Mouse (Mus musculus) embryonic stem cell, embryonic (primary cell): Measurements from ENCODE around the gene Gcnt3.

Experiments used
- CTCF ChIA-PET, 4 experiments: fragments of 300-600 bp in 2 of 4; fragments of 350-600 bp in 2 of 4; sonication (Branson Sonifier 250); formaldehyde crosslinking; loops; one replicate each; lab custom pipeline; 2022; ENCODE audit warnings: inconsistent platforms in 2 of 4; lab: Charles Lee
- POLR2A ChIA-PET, 4 experiments: fragments of 300-600 bp in 2 of 4; fragments of 350-600 bp in 2 of 4; sonication (Branson Sonifier 250); formaldehyde crosslinking; loops; one replicate each; lab custom pipeline; 2022; ENCODE audit warnings: antibody characterized with exemption in 4 of 4, inconsistent platforms in 1 of 4; lab: Charles Lee

Gcnt3 gene

DNA sequence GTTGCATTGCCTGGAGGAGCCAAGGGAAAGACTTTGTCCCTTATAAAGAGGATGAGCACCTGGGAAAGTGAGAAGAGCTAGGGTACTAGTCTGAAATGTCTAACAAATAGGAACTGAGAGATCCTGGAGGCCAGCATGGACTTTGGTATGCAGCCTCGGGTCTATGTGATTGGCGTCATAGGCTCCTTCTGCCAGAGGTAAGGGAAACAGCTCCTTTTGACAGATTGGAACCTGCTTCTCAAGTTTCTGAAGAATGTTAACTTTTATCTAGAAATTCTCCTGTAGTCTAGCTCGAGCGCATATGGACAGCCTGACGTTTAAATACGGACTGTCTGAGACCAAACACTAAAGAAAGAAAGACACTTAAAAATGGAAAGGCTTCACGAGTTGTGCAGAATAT lies at the start of gene Gcnt3:
Gcnt3 (minus strand) TSS at position 101 of the 400 bp plus-strand sequence.
- ChIA-PET CTCF (no interaction called here), POLR2A (interaction anchor here in 2 of 4 experiments (0.6 to 3.1 kb wide), 5 partner anchors 8 to 19 kb away, joined by 4 to 22 read pairs (median 7); no protein-coding TSS in a partner anchor)

DNA sequence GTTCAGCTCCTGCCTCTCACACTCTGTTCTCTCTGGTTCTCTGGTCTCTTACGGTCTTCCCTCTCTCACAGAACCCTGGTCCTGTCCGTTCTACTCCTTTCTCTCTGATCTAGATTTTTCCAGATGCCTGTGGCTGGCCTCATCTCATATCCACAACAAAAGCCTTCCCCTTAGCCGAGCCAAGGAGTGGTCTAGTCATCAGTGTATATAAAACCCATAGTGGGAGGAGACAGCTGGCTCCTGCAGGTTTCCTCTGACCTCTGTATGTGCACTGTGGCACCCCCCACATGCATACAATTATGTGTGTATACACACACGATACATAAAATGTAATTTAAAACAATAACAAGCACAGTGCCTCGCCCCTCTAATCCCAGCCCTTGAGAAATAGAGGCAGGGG lies 49.5 kb upstream of the Gcnt3 start:
- ChIA-PET CTCF (interaction anchor here in 2 of 4 experiments (0.6 to 1.9 kb wide), 3 partner anchors 22 to 34 kb away, joined by 3 to 4 read pairs (median 3); no protein-coding TSS in a partner anchor), POLR2A (interaction anchor here (0.5 to 3.5 kb wide), 62 partner anchors 9 to 804 kb away, joined by 3 to 35 read pairs (median 4); partner anchors contain the start of genes Sltm (in 2 of the 4), Ccnb2 (in 1 of the 4), Fam81a (in 1 of the 4) and Gtf2a2 (in 1 of the 4))

DNA sequence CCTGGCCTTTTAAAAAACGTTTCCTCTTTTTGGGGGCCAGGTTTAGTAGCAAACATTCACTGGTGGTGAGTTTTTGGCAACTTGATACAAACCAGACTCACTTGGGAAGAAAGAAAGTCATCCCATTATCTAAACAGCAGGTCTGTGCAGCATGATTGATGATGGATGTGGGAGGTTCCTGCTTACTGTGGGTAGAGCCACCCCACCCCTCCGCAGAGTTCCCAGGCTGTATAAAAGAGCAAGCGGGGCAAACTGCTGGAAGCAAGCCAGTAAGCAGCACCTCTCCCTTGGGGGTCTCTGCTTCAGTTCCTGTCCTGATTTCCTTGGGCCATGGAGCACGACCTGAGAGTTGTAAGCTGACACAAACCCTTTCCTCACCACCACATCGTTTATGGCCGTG lies 48.2 kb upstream of the Gcnt3 start:
- ChIA-PET CTCF (interaction anchor here in 2 of 4 experiments (0.6 to 1.9 kb wide), 2 partner anchors 19 to 32 kb away, joined by 4 to 8 read pairs; no protein-coding TSS in a partner anchor), POLR2A (interaction anchor here in 3 of 4 experiments (0.7 to 3.5 kb wide), 18 partner anchors 10 to 456 kb away, joined by 3 to 35 read pairs (median 5); partner anchors contain the start of genes Ccnb2 (in 1 of the 3) and Sltm (in 1 of the 3))

DNA sequence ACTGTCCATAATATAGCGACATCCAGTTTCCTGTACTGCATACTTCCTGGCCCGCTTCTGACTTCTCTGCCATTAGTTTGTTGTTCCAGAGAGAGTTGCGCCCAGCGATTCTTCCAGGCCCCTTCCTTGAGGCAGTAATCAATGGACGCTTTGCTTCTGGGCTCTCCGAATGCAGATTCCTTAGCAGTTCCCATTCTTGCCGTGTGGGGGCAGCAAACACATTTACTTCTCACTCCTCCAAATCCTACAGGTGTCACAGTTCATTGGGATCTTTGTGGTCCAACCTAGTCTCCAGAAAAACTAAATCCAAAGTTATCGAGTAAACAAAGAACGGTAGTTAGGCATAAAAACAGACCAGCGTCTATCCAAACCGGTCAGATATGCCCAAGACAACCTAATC lies 46.2 kb upstream of the Gcnt3 start:
- POLR2A ChIA-PET: interaction anchor here in 3 of 4 experiments (0.6 to 2.1 kb wide), 23 partner anchors 9 to 572 kb away, joined by 3 to 7 read pairs (median 3); partner anchors contain the start of genes Gtf2a2 (in 2 of the 3), Gm10642 (in 1 of the 3) and Sltm (in 1 of the 3)
- CTCF ChIA-PET: interaction anchor here (0.6 to 2.3 kb wide), 12 partner anchors 13 to 403 kb away, joined by 3 to 11 read pairs (median 3); partner anchors contain the start of gene Gtf2a2 (in 1 of the 4)

DNA sequence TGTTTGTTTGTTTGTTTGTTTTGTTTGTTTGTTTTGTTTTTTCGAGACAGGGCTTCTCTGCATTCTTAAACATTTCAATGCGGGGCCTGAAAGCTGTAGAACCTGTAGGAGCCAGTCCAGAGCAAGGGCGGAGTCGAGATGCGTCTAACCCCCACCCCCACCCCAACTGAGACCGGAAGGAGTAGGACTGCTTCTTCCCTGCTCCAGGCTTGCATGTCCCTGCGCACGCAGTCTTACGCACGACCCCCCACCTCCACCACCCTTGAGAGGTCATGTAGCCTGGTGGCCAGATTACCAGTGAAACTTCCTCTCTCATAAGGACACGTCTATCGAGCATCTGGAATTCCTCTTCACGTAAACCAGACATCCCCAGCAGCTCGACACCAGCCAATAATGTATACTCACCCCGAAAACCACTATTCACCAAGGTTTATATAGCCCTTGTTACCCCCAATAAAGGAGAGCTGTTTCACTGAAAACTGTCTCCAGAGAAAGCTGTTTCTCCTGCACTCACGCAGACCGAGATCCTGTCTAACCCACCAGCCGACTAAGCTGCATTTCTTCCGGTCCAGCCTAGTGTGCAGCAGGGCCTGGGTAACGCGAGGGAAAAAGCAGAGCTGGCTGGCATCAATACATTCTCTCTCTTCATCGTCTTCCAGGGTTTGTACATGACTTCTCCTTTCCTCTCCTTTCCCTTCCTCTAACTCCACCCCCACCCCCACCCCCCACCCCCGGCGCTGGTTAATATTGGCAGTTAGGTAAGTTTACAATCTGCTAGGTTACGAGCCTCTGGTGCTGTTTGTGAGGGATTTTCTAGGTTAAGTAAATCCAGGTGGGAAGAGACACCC lies 44.7 kb upstream of the Gcnt3 start:
- POLR2A ChIA-PET: interaction anchor here in 3 of 4 experiments (0.5 to 2.9 kb wide), 23 partner anchors 8 to 339 kb away, joined by 3 to 13 read pairs (median 3); partner anchors contain the start of genes Gtf2a2 (in 2 of the 3), Bnip2 (in 1 of the 3) and Ccnb2 (in 1 of the 3)

GRCm38 (mm10) chr9:70081767-70082166 lies 43.9 kb upstream of the Gcnt3 start:
- ChIA-PET POLR2A (interaction anchor here in 3 of 4 experiments (1.1 to 2.9 kb wide), 9 partner anchors 8 to 69 kb away, joined by 3 to 13 read pairs (median 4); partner anchors contain the start of gene Gtf2a2 (in 1 of the 3)), CTCF (interaction anchor here (0.7 to 2.0 kb wide), 7 partner anchors 26 to 82 kb away, joined by 3 to 14 read pairs (median 6); no protein-coding TSS in a partner anchor)

More for the DNA sequence above, 44.7 kb upstream of the Gcnt3 start:
- CTCF ChIA-PET: interaction anchor here in 3 of 4 experiments (0.5 to 2.3 kb wide), 8 partner anchors 25 to 93 kb away, joined by 3 to 11 read pairs (median 4); partner anchors contain the start of gene Gtf2a2 (in 1 of the 3)

DNA sequence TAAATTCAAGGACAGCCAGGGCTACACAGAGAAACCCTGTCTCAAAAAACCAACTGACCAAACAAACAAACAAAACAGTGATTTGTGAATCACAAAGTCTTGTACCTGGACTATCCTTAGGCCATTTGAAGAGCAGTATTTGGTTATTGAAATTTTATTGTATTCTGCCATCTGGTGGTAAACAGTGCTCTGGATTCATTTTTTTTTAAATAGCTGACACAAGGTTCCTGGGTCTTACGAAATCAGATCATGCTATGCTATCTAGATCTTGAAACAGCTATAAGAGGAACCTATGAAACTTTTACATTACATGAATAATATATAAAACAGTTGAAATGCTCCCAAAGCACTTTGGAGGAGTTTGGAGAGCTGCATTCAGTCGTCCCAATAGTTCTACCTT lies 43.1 kb upstream of the Gcnt3 start:
- POLR2A ChIA-PET: interaction anchor here in 3 of 4 experiments (0.6 to 2.9 kb wide), 15 partner anchors 8 to 70 kb away, joined by 3 to 13 read pairs (median 4); partner anchors contain the start of gene Gtf2a2 (in 2 of the 3)
- CTCF ChIA-PET: interaction anchor here in 3 of 4 experiments (0.5 to 2.0 kb wide), 16 partner anchors 8 to 131 kb away, joined by 3 to 14 read pairs (median 4); no protein-coding TSS in a partner anchor

GRCm38 (mm10) chr9:70080027-70080800 lies 42.3 kb upstream of the Gcnt3 start:
- ChIA-PET POLR2A (interaction anchor here in 3 of 4 experiments (0.7 to 2.9 kb wide), 15 partner anchors 8 to 69 kb away, joined by 3 to 13 read pairs (median 4); partner anchors contain the start of gene Gtf2a2 (in 2 of the 3)), CTCF (interaction anchor here in 2 of 4 experiments (1.2 to 2.0 kb wide), 10 partner anchors 8 to 131 kb away, joined by 4 to 14 read pairs (median 6); no protein-coding TSS in a partner anchor)

- POLR2A ChIA-PET: interaction anchor here in 2 of 4 experiments (1.1 to 1.4 kb wide), 4 partner anchors 9 to 65 kb away, joined by 3 to 4 read pairs (median 4); partner anchors contain the start of gene Gtf2a2 (in 1 of the 2)
- CTCF ChIA-PET: interaction anchor here in 1 of 4 experiments (0.5 kb wide), 1 partner anchor 50 kb away, joined by 3 read pairs; no protein-coding TSS in a partner anchor
Measured at GRCm38 (mm10) chr9:70078034-70078433, 40.1 kb upstream of the Gcnt3 start.

- CTCF ChIA-PET: interaction anchor here in 1 of 4 experiments (1.1 kb wide), 1 partner anchor 58 kb away, joined by 3 read pairs; no protein-coding TSS in a partner anchor
- POLR2A ChIA-PET: interaction anchor here (0.6 to 3.9 kb wide), 9 partner anchors 10 to 97 kb away, joined by 3 to 22 read pairs (median 4); partner anchors contain the start of gene Gtf2a2 (in 1 of the 4)
Measured at GRCm38 (mm10) chr9:70077170-70077569, 39.3 kb upstream of the Gcnt3 start.

DNA sequence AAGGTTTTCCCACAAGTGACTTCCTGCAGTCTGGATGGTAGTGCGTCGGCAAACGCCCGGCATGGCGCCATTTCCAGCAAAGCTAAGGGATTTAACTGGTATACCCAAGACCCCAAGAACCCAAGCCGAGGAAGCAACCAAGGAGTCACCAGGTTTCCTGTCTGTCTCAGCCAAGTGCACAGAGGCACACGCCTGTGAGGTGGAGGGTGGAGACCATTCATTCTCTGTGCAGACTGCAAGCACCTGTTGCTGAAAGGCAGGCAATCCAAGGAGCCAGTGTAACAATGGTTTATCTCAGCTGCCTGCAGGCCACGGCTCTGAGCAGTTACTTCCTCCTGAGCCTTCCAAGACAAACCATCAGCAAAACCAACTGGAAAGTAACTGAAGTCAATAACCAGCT lies 34.5 kb upstream of the Gcnt3 start:
- ChIA-PET POLR2A (interaction anchor here in 1 of 4 experiments (0.7 to 1.8 kb wide), 8 partner anchors 9 to 611 kb away, joined by 3 to 7 read pairs (median 4); no protein-coding TSS in a partner anchor), CTCF (interaction anchor here in 3 of 4 experiments (0.6 to 1.9 kb wide), 4 partner anchors 8 to 323 kb away, joined by 3 to 7 read pairs (median 4); no protein-coding TSS in a partner anchor)

DNA sequence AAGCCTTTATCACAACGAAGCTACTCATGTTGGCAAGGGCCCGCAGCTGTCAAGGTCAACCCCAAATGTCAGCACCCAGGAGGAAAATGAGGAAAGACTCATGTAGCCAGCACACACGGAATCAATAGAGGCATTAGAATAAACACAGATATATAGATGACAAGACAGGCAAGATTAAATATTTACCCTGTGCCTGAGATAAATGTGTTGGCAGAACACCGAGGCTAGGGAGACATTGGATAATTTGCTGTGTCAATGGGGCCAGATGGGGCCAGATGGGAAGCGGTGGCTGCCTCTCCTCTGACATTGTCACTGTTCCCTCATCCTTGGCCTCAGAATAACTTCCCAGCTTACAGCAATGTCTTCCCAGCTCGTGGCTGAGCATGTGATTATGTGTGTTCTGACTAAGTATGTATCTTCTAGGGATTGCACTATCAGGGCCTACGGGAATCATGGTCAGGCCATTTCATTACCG lies 32.1 kb upstream of the Gcnt3 start:
- CTCF ChIA-PET: interaction anchor here in 1 of 4 experiments (1.3 kb wide), 1 partner anchor 39 kb away, joined by 4 read pairs; no protein-coding TSS in a partner anchor
- POLR2A ChIA-PET: interaction anchor here in 2 of 4 experiments (1.1 to 1.8 kb wide), 5 partner anchors 11 to 19 kb away, joined by 3 to 5 read pairs (median 4); no protein-coding TSS in a partner anchor

- CTCF ChIA-PET: interaction anchor here in 1 of 4 experiments (0.6 kb wide), 1 partner anchor 42 kb away, joined by 3 read pairs; no protein-coding TSS in a partner anchor
- POLR2A ChIA-PET: interaction anchor here in 1 of 4 experiments (0.6 to 1.4 kb wide), 3 partner anchors 16 to 91 kb away, joined by 3 read pairs; no protein-coding TSS in a partner anchor
Measured at GRCm38 (mm10) chr9:70067497-70067896, 29.6 kb upstream of the Gcnt3 start.

GRCm38 (mm10) chr9:70062012-70062411 lies 24.1 kb upstream of the Gcnt3 start:
- ChIA-PET CTCF (interaction anchor here in 1 of 4 experiments (0.6 kb wide), 1 partner anchor 277 kb away, joined by 3 read pairs; no protein-coding TSS in a partner anchor), POLR2A (interaction anchor here in 1 of 4 experiments (0.7 to 1.2 kb wide), 4 partner anchors 13 to 39 kb away, joined by 3 to 5 read pairs (median 4); no protein-coding TSS in a partner anchor)

GRCm38 (mm10) chr9:70053411-70053810 lies 15.5 kb upstream of the Gcnt3 start:
- ChIA-PET CTCF (interaction anchor here in 3 of 4 experiments (0.7 to 1.7 kb wide), 3 partner anchors 17 to 33 kb away, joined by 4 to 7 read pairs (median 5); no protein-coding TSS in a partner anchor), POLR2A (interaction anchor here in 2 of 4 experiments (0.8 to 1.9 kb wide), 6 partner anchors 9 to 631 kb away, joined by 3 to 4 read pairs (median 4); no protein-coding TSS in a partner anchor)

GRCm38 (mm10) chr9:70052730-70053129 lies 14.8 kb upstream of the Gcnt3 start:
- ChIA-PET CTCF (interaction anchor here in 3 of 4 experiments (0.7 to 1.7 kb wide), 3 partner anchors 16 to 34 kb away, joined by 4 to 7 read pairs (median 5); no protein-coding TSS in a partner anchor), POLR2A (interaction anchor here in 2 of 4 experiments (0.8 to 1.4 kb wide), 5 partner anchors 9 to 630 kb away, joined by 3 to 4 read pairs (median 4); no protein-coding TSS in a partner anchor)
